Mouse (Mus musculus) testis, adult 2 months (tissue): ENCODE data around the gene Strn.

Experiments used
- CTCF ChIP-seq: fragments of 200-500 bp; IDR thresholded peaks from 2 replicates; pipeline ENCODE4 v1.5.1; 2012; ENCODE audit warnings: low read depth, mild to moderate bottlenecking, inconsistent platforms, low read length, moderate library complexity; ENCODE audit not compliant: control insufficient read depth, insufficient read depth, insufficient replicate concordance
- POLR2A ChIP-seq: fragments of 200-500 bp; IDR thresholded peaks from 2 replicates; pipeline ENCODE4 v1.6.1; 2012; ENCODE audit warnings: low read depth, mild to moderate bottlenecking, inconsistent platforms, low read length, moderate library complexity; ENCODE audit not compliant: control insufficient read depth

GRCm38 (mm10) chr17:78772317-78772716 lies 35.3 kb upstream of the Strn start:
- TF ChIP-seq POLR2A (no peak), CTCF (no peak)
